Mouse (Mus musculus) 416B (cell line): ENCODE data around the gene Wdhd1.

Experiments
- DNase-seq: peaks from one replicate; pipeline ENCODE4 v3.0.0; 2011; ENCODE audit warnings: low read depth

Gene Wdhd1

GRCm38 (mm10) chr14:47221567-47221966, 55.1 kb downstream of the Wdhd1 start:
- DNase-seq, result no peak

GRCm38 (mm10) chr14:47220231-47221025, 56.2 kb downstream of the Wdhd1 start:
- no peak for DNase-seq

- no peak for DNase-seq
These were observed 57.7 kb downstream of the Wdhd1 start for GRCm38 (mm10) chr14:47218766-47219606.

- no peak for DNase-seq
These were observed 60.1 kb downstream of the Wdhd1 start for GRCm38 (mm10) chr14:47216541-47216940.

GRCm38 (mm10) chr14:47214367-47214766, 62.3 kb downstream of the Wdhd1 start:
- no peak for DNase-seq

- no peak for DNase-seq
These were observed 63.4 kb downstream of the Wdhd1 start for GRCm38 (mm10) chr14:47213305-47213704.

- DNase-seq, result no peak
These were observed 66.9 kb downstream of the Wdhd1 start for GRCm38 (mm10) chr14:47209669-47210164.

- DNase-seq, result no peak
These were observed 67.8 kb downstream of the Wdhd1 start for GRCm38 (mm10) chr14:47208564-47209493.

- no peak for DNase-seq
These were observed 70.1 kb downstream of the Wdhd1 start for GRCm38 (mm10) chr14:47206601-47207000.

- DNase-seq, result peak; percentile 60
These were observed 71.2 kb downstream of the Wdhd1 start for GRCm38 (mm10) chr14:47205270-47205972.

GRCm38 (mm10) chr14:47197340-47197739, 79.3 kb downstream of the Wdhd1 start:
- DNase-seq, result no peak

GRCm38 (mm10) chr14:47196711-47197110, 79.9 kb downstream of the Wdhd1 start:
- no peak for DNase-seq

- no peak for DNase-seq
These were observed 82.6 kb downstream of the Wdhd1 start for GRCm38 (mm10) chr14:47194096-47194495.

- DNase-seq, result no peak
These were observed 83.2 kb downstream of the Wdhd1 start for GRCm38 (mm10) chr14:47193506-47193905.

GRCm38 (mm10) chr14:47191861-47192260, 84.8 kb downstream of the Wdhd1 start:
- peak; percentile 62 for DNase-seq
